Mouse (Mus musculus): ENCODE results near the gene Smim26.

Gene Smim26

DNA sequence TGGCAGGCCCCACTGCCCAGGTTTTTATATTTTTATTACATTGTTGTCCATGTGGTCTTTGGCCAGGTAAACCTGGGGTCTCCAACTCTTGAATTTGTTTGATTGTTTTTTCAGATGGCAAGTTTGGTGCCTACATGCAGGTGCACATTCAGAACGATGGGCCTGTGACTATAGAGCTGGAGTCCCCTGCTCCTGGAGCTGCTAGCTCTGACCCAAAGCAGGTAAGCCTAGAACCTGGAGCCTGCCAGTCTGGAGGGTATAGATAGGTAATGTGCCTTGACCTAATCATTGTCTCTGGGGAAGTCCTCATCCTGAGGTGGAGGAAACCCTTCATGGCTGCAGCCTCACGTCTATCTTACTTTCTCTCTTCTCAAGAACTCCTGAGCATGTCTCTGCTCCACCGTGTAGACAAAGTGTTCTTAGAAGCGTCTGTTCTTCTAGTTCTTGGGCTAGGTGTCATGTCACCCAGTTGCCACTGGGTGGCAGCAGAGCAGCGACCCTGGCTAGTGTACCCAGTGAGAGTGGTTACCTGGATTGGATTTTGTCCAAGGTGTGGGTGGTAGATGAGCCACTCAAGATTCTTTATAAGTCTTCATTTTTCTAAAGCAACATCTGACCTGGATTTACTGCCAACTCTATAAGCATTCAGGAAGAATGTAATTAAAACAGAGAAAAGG is 41.9 kb downstream of the Smim26 start:
- peak; percentile 70 for DNase-seq (ENCODE audit: low read depth, low spot score)

DNA sequence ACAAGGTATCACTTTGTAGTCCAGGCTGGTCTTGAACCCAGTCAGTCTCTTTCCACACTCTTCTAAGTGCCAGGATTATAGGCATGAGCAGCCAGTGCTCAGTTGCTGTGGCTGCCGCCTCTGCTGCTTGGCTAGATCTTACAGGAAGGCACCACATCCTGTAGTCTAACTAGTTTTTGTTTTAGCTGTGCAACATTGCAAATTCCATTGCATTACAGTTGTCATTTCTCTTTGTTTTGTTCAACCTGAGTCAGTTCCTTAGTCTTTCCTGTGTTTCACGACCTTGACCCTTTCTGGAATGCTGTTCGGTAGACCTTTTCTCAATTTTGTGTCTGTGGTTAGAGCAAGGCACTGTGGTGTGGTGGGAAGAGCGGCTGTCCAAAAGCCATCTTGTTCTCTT is 43.4 kb downstream of the Smim26 start:
- peak; percentile 22 for DNase-seq (ENCODE audit: low read depth, low spot score)

DNA sequence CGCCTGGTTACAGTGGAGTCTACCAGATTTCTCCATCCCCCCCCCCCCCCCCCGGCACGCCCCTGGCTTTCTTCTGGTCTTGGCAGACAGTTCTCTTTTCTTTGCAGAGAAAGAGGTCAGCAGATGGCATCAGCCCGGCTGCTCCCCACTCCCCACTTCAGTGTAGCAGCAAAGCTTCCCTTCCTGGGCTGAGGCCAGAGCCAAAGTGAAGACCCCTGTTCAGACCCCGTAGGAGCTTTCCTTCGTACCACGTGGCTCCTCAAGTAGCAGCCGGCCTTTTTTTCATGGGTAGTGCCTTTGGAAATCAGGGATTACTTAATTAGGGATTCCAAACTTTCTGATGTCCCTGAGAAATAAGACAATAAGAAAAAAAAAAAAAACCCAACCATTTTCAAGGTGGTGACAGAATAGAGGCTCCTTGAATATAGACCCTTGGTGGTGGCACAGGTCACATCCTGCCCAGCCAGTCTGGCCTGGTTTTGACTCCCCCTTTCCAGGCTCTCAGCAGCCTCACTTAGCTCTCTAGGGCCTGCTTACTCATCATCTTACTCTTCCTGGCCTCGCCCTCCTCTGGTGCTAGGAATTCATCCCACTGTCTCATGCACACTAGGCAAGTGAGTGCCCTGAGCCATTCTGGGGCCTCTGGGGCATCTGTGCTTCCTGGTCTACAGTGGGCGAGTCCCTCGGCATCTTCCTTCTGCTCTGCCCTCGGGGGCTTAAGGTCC is 44.0 kb downstream of the Smim26 start:
- DNase-seq (ENCODE audit: low read depth, low spot score): peak; percentile 56

DNA sequence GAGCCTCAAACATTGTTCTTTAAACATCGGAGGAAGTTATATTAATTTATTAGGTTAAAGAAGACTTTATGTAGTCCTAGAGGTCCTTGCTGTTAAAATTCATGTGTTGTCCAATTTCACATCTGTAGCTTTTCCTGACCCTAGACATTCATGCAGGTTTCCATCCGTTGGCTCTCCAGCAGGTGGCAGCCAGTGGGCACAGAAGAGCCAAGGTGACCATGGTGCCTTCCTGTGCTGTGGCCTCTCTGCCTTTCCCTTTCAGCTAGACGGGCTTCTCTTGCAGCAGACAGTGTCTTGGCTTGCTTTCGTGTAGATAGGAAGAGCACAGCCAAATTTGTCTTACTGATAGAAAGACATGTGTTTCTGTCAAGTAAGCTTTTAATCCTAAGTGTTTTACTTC is 44.9 kb downstream of the Smim26 start:
- peak; percentile 25 for DNase-seq (ENCODE audit: low read depth, low spot score)

DNA sequence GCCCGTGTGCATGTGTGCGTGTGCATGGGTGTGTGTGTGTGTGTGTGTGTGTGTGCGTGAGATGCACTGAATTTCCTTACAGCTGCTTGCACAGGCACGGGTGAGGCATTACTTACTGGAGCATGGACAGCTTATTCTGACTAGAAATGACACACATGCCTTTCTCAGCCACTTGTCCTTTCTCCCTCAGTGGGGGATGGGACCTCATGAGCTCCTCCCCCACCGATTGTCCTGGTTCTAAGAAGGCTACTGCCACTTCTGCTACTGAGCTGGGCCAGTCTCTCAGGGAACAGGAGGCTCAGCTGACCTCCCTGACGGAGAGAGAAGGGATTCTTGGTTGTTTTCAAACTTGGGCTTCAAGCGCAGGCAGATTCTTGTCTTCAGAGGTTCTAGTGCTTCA is 46.2 kb downstream of the Smim26 start:
- no peak for DNase-seq (ENCODE audit: low read depth, low spot score)

DNA sequence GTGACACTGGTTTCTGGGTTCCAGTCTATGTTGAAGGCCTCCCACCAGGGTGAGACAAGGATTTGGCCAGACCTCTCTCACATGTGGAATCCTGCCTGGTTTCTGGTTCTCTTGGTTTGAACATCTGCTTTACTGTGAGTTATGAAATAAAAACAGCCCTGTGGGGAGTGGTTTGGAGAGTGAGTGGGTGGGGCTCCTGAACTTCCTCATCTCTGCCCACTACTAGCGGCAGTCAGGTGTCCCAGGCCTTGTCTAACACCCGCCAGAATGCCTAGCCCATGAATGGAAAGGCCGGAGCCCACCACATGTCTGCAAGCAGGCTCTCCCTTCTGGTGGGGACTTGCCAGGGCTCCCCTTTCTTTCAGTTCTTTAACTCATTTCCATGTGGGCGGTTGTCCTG is 48.1 kb downstream of the Smim26 start:
- DNase-seq (ENCODE audit: low read depth, low spot score): no peak

Measured in 3T3-L1 (cell line).